Mouse (Mus musculus) regulatory T cell (primary cell): ENCODE results near the gene Med27.

Experiments used
- in situ Hi-C: fragments of 300-600 bp; cut with MboI, MseI; formaldehyde crosslinking; loops from one replicate; pipeline ENCODE4 v1.15.1; 2025; ENCODE audit warnings: high pct_unique_total_duplicates

Gene Med27

DNA sequence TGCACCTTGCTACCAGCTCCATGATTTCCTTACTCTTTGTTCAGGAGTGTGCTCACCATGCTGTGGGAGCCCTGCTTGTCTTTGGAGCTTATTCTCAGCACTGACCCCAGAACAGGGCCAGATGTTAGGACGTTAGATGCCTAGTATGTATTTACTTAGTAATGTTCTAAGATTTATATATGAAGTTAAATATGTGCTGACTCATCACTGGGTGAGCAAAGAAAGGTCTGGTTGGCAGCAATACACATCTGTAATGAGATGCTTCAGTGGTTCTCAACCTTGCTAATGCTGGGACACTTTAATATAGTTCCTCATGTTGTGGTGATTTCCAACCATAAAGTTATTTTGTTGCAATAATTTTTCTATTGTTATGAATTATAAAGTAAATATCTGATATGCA is 45.4 kb downstream of the Med27 start:
- in situ Hi-C loops = no loop called here

DNA sequence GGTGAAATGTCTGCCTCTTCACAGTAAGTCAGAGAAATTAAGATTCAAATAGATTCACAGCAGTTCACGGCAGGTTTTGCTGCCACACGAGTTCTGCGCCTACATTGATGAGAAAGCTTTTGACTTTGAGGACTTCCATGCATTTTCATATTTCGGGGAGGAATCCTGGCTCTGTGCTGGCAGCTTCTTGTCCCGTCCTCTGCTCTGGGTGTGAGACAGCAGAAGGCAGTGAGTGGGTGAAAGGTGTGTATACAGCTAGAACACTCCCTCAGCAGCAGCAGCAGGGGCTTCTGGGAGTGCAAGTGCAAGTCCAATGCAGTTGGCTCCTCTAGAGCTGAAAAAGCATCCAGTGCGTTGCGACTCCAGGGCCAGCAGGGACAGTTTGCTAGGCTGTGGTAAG is 53.6 kb downstream of the Med27 start:
- in situ Hi-C loops = no loop called here

DNA sequence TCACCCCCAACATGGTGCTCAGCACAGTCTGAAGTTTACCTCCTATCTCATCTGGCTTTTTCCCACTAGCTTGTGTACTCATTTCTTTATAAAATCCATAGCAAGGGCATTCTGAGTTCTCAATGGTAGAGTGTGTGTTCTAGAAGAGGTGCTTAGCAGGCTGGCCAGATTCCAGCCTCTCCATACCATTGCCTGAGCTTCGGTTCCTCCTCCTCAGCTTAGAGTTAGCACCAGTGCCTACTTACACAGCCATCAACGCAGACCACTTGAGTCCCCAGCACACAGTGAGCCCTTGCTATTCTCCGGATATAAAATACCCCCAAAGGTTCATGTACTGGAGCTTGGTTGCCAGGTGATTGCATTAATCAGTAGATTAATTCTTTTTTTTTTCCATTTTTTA is 54.2 kb downstream of the Med27 start:
- in situ Hi-C loops = no loop called here

DNA sequence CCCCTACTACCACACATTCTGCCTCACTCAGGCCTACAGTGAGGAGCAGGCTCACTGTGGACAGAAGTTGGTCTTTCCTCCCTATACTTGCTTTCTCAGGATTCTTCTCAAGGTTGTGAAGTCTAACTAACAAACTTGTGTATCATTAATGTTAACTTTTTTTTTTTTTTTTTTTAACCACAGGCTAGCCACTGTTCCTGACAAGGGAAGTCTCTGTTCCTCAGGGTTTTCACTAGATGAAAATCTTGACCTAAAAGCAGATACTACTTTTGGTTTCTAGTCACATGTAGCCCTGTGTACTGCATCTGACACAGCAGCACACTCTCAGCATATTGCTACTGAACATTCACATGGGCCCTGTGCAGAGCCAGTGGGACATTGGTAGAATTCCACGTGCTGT is 55.2 kb downstream of the Med27 start:
- in situ Hi-C loops = no loop called here

DNA sequence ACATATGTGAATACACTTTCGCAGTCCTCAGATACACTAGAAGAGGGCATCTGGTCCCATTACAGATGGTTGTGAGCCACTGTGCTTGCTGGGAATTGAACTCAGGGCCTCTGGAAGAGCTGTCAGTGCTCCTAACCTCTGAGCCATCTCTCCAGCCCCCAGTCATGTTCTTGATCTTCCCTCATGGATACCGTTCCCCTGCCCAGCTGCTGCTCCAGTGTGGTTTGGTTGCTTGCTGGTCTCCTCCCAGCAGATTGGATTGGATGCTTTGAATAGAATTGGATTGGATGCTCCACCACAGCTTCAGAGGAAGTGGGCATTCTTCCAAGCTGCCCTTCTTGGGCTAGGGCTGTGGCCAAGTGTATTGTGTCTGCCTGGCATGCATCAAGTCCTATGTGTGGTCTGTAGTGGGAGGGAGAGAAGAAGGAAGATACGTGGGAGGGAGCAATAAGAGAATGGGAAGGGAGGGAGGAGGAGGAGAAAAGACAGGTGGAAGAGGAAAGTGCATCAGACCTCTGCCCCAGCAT is 56.0 kb downstream of the Med27 start:
- in situ Hi-C loops = no loop called here

DNA sequence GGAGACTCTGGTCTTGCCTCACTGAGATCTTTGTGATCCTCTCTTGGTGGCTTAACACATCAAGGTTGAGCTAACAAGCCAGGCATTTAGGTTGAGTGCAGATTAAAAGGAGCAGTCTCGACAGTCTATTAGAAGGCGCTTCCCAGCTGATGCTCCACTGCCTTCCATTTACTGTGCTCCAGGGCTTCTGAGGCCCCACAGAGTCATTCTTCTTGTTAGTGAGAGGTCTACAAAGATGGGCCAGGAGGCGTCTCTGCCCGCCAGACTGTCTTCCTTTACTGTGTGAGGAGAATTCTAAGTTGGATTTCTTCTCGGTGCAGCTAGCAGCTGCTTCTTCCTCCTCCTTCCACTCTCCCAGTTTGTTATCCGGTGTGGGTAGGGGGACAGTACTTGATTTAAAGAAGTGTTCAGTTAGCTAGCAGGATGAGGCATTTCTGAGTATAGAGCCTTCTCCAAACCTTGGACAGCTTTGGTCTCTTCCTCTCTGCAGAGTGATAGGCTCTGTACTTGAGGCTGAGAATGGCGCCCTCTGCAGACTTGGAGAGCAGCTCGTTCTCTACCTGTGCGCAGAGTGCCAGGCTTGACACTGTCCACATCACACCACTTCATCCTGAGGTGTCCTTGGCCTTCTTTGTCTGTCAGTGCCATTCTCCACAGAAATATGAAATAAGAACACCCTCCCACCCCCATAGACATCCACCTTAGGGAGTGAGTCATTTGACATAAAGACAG is 57.3 kb downstream of the Med27 start:
- in situ Hi-C loops = no loop called here

DNA sequence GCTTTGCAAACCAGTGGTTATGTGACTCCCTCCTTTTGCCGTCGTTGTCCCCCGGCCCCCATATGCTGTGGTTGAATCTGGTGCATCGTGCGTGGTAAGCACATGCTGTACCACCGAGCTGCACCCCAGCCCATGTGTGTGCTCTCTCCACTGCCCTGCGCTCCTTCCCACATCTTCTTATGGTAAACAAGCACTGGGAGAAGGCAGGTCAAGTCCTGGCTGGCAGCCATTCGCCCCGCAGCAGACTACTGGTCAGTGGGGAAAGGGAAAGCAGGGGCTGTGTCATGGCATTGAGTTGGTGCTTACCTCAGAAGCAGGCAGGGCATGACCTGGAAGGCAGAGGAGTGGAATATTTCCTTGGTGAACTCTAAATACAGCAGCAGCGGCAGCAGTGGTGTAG is 58.3 kb downstream of the Med27 start:
- in situ Hi-C loops = no loop called here

DNA sequence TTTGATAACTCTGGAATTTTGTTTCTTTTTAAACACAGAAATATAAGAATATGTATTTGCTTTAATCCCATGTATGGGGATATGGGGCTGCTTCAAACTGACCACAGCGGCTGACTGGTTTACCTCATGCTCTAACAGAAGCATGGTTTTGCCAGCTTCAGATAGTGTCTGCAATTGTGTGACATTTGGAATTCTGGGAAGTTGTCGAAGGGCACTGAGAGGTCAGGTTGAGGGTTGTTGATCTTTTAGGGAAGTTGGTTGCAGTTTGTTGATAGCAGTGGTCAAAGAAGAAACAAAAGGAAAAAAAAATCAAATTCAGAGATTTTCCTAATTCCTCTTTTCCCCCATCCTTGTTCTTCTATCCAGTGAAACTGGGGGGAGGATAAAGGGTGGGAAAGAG is 59.2 kb downstream of the Med27 start:
- in situ Hi-C loops = no loop called here

DNA sequence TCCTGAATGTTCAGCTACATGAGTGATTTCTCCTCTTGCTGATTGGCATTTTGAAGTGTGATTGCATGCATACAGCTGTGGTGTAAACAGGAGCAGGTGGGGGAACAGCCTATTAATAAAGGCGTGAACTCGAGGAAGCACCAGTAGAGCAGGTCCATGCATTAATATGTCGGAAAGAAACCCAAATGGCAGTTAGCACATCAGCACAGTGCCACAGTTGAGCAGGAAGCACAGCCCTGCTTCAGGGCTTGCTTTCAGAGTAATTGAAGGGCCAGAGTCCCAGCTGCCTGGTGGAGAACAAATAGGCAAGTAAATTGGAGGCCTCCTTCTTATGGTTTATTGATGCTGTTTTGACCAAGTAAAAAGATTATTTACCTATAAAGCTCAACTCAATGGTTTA is 60.7 kb downstream of the Med27 start:
- in situ Hi-C loops = no loop called here

DNA sequence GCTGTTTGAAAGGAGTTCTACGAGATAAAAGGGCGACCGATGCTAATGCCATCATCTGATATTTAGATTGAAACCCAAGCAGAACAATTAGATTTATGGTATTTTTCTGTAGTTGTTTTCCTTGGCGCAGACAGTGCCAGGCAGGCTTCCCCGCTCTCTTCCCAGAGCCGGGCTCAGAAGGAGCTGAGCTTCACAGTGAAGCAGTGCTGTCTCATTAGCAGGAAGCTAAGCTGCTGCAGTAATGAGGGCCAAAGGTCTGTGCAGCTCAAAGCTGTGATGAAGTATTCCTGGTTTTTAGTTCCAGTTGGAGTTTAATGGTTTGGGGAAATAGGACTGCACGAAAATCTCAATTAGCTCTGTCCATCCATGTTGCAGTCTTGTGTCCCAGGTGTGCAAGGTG is 61.1 kb downstream of the Med27 start:
- in situ Hi-C loops = no loop called here

DNA sequence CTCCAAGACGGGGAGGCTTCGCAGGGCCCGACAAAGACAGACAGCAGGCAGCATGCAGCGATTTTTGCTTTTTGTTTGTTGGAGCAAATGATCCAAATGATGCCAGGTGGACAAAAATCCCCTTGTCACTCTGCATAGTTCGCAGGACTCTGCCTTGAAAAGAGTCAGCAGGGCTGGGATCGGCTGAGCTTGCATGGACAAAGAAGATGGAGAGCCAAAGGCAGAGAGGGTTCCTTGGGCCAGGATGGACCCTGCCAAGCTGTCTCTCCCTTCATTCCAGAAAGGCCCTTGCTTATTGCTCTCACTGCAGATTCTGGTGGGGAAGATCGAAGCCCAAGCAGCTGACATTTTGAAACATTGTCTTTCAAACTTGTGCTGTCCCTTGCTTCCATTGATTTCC is 64.3 kb downstream of the Med27 start:
- in situ Hi-C loops = no loop called here

DNA sequence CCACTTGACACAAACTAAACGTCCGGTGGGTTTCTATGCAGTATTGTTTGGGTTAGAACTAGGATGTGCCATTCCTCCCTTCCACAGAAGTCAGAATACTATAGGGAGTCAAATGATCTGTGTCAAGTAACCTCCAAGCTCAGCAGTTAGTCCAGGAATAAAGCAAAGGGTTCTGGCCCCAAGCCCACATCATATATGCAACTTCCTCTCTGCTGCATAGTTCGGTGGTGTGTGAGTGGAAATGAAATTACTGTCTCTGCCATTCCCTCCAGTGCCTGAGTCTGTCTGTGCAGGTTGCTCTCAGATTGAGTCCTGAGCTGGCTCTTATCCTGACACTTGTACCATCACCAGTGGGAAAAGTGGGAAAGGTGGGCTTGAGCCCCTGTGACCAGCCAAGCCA is 65.8 kb downstream of the Med27 start:
- in situ Hi-C loops = no loop called here

DNA sequence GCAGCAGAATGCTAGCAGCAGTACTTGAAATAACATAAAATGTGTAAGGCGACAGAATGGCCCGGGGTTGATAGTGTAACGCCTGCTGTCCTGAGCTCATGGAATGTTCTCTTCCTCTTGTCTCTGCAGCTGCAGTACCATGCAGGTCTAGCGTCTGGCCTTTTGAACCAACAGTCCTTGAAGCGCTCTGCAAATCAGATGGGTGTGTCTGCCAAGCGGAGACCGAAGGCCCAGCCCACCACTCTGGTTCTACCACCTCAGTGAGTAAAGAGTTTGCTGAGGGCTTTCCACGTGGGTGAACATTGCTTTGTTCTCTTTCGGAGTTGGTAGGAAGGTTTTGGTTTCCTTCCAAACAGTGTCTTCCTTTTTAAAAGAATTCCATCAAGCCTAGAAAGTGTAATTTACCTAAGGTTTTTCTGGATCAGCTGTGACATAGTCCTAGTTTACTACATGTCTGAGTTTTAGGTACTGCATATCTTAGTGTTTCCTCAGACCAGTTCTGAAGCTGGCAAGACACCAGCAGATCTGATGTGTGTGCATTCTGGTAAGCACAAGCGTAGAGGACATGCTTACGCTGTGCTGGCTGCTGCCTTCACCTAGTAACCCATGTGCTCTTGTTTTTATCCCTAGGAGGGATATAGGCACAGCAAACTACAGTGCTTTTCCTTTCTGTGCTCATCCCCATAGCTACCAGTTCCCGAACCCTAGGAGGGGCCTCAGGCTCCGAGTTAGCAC is 66.8 kb downstream of the Med27 start:
- in situ Hi-C loops = no loop called here

DNA sequence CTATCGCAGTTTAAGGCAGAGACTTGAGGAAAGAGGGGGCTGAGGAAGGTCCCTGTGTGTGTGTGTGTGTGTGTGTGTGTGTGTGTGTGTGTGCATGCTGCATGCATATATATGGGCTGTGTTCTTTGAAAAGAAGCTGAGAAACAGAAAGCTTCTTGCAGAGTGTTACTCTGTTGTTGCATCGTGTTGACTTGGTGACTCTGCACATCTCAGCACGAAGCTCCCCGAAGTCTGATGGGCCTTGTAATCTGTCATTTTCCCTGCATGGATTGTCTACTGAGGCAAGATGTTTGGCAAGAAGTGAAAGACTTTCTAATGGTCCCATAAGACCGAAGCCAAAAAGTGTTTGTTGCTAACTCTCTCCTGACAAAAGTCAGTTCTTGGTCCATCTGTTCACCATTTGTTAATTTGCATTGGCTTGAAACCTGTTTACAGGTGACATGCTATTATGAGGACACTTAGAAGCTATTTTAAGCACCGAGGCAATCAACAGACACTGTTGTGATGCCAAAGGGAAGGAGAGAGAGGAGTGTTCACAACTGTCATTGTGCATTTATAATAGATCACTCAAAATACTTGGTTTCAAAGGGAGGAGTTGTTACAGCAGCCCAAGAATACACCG is 68.3 kb downstream of the Med27 start:
- in situ Hi-C loops = no loop called here

DNA sequence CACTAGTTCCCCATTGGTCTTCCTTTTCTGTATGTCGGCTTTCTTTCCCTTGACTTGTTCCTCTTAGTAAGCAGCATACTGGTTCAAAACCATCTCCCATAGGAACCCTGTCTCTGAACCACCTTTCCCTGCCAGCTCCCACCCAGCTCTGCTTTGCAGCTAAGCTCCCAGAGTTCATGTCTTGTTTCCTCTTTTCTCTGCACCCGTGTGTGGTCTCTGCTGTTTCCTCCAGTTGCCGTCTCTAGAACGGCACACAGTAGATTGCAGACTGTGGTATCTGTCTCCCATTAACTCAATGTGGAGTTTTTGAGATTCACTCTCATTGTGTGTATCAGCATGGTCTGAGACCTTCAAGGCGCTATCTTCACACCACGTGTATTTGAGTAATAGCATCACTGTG is 71.9 kb downstream of the Med27 start:
- in situ Hi-C loops = no loop called here

DNA sequence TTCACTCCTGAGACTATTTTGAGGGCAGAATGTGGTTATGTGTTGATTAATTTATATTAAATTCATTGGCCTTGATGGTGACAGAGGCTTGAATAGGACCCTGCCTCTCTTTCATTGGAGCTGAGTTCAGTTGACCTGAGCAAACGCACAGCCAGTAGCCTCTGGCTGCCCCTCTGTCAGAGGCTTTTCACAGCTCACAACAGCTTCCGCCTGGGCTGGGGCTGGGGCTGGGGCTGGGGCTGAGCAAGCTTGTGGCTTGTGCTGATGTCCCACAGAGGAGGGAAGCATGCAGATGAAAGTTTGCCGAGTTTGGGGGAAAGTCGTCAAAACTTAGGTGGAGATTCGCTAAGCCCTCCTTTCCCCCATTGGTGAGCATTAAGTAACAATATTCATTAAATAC is 72.8 kb downstream of the Med27 start:
- in situ Hi-C loops = no loop called here

DNA sequence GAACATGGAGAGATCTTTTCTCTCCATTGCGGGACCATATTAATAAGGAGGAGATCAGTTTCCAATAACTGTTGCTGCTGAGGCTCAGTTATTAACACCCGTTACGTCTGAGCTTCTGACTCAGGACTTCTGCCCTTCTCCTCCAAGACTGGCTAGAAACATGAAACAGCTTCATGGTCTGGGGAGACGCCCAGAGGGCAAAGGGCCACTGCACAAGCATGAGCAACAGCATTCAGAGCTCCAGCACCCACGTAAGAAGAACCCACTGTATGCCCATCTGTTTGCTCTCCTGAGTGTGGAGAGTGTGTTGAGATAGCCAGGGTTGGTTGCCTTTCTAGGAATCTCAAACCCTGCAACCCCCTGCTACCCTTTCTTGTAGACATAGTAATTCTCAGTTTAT is 73.3 kb downstream of the Med27 start:
- in situ Hi-C loops = no loop called here

DNA sequence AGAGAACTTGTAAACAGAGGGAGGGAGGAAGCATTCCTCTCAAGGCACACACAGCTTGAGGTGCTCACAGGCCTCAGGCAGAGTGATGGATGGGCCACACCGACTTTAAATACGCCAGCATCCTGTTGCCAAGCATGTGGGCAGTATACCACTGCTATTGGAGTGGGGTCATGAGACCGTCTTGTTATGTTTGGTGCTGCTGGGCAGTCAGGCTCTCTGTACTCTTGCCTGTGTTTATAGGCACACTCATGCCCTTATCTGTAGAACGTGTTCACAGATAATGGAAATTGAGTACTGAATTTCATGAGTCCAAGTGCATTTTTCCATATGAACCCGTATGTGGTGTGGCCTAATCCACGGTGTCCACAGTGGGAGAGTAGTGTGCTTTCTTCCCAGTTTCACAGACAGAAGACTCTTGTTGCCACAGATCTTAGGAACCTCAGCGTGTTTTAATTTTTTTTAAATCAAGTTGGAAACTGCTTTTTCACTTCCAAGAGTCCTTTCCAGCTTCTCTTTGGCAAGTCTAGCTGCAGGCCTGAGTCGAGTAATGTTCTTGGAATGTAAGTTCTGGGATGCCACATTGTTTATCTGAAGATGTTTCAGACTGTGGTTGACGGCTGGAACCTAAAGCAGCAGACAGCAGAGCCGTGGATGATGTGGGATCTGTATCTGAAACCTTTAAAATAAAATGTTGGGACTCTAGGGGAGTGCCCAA is 75.7 kb downstream of the Med27 start:
- in situ Hi-C loops = no loop called here

DNA sequence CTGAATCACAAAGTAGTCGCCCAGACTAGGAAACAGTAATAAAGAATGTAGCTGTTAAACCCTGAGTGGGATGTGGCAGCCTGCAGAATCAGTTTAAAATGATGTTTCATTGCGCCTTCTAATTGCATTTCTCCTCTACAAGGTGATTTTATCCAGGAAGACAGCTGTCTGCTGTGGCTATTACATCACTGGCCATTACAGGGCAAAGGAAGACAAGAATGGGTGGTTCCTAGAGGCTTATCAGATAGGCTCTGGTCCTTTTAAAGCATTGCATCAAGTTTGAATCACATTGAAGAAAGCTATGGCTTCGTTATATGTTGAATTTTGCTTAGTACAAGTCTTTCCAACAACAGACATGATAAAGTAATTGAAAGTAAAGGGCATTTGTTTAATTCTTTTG is 76.4 kb downstream of the Med27 start:
- in situ Hi-C loops = no loop called here

DNA sequence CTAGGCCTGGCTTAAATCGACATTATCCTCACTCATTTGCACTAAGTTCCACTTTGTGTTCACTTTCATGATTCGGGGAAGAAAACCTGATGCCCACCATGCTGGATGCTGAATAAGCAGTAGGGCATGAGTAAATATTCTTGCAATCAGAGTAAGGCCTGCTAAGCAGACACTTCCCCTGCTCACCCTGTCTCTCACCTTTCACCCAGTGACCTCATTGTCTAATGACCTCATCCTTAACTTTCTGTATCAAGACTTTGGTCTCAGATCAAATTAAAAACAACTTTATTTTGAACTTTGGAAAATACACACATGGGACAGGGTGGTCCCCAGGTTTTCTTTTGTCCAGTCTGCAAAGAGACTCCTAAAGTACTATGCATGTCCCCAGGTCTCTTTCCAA is 78.8 kb downstream of the Med27 start:
- in situ Hi-C loops = no loop called here

DNA sequence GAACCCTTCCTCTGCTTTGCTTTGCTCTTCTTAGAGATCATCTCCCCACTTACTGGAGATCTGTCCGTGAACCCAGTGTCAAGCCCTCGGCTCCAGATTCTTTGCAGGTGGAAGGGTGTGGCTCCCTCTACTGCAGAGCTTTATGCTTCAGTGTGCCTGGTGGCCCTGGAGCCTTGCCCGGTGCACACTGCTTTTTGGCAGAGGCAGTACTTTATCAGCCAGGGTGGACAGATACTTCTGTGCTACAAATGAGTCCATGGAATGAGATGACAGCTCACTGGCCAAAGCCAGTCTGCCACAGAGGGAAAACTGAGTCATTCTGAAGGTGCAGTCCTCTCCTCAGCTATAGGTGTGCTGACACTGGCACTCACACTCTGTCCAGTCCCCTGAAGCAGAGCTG is 80.1 kb downstream of the Med27 start:
- in situ Hi-C loops = no loop called here

DNA sequence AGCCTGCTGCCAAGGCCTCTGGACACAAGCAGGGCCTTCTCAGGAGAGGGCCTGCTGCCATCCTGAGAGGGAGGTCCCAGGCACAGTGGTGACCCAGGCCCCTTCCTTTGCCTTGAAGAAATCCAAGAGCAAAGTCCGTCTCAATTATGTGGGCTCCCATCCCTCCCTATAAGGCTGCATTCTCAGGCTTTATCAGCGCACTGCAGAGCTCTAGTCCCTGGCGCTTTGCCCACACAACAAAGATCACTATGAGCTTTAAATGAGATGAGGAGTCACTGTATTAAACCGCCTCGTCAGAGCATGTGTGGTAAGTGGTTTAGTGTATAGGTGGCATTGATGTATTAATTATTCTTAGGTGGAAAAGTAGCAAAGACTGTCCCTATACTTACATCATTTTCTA is 85.9 kb downstream of the Med27 start:
- in situ Hi-C loops = no loop called here
